Mouse (Mus musculus): Measurements from ENCODE around the gene Tmem247. TPM values are rescaled to one million over a fixed set of nuclear protein-coding genes. Genes with fewer than 3 reads are reported as not detected.

Tmem247 gene
- total and polyA plus RNA-seq, 2 experiments from 2014 or later: not detected

- Histone ChIP-seq H3K36me3 (ENCODE audit: insufficient read depth, low read length) (no peaks in the 10 kb centered on the region), H3K4me3 (ENCODE audit: low read depth, low read length) (peak overlapping the region; percentile 82), H3K9me3 (ENCODE audit: low read length) (no peaks in the 10 kb centered on the region), H3K27me3 (ENCODE audit: insufficient read depth, low read length) (no peaks in the 10 kb centered on the region), H3K4me1 (ENCODE audit: insufficient read depth, low read length) (peaks cover 13% of the 10 kb centered on the region), H3K27ac (ENCODE audit: low read depth, low read length) (peak overlapping the region; percentile 77), H3K4me2 (ENCODE audit: low read depth, low read length, poor library complexity, severe bottlenecking) (peak overlapping the region; percentile 94), H3K9ac (replicated peaks; ENCODE audit: low read length, poor library complexity, severe bottlenecking) (peak overlapping the region; percentile 77)
- WGBS: under 1% methylated on average over 24 of the region's 24 CpGs
- peak; percentile 81 for TF ChIP-seq CTCF (IDR thresholded peaks at IDR 0.05)
- peak; percentile 51 for ATAC-seq (ENCODE audit: low FRiP score)
- DNase-seq (ENCODE audit: low spot score): peak; percentile 91
These were observed 45.2 kb downstream of the Tmem247 start for GRCm38 (mm10) chr17:86962297-86962893.

GRCm38 (mm10) chr17:86962894-86963585 lies 45.9 kb downstream of the Tmem247 start, which contains the start of gene Rhoq:
Gene Rhoq (plus strand): TSS chr17:86963082.
- Histone ChIP-seq H3K4me2 (ENCODE audit: low read depth, low read length, poor library complexity, severe bottlenecking) (peak within 1 kb of the TSS; percentile 94), H3K9ac (replicated peaks; ENCODE audit: low read length, poor library complexity, severe bottlenecking) (peak within 1 kb of the TSS; percentile 77), H3K9me3 (ENCODE audit: low read length) (no peaks in the 10 kb centered on the region), H3K4me3 (ENCODE audit: low read depth, low read length) (peak within 1 kb of the TSS; percentile 82), H3K36me3 (ENCODE audit: insufficient read depth, low read length) (no peaks in the 10 kb centered on the region), H3K27ac (ENCODE audit: low read depth, low read length) (peak within 1 kb of the TSS; percentile 77), H3K4me1 (ENCODE audit: insufficient read depth, low read length) (peaks cover 13% of the 10 kb centered on the region), H3K27me3 (ENCODE audit: insufficient read depth, low read length) (no peaks in the 10 kb centered on the region)
- DNase-seq (ENCODE audit: low spot score) (peak; percentile 91), ATAC-seq (ENCODE audit: low FRiP score) (peak; percentile 86)
- TF ChIP-seq CTCF (IDR thresholded peaks at IDR 0.05): no peak
- under 1% methylated on average over 60 of the region's 86 CpGs for WGBS

- Histone ChIP-seq H3K4me1 (ENCODE audit: insufficient read depth, low read length) (peaks cover 13% of the 10 kb centered on the region), H3K4me2 (ENCODE audit: low read depth, low read length, poor library complexity, severe bottlenecking) (peak overlapping the region; percentile 94), H3K36me3 (ENCODE audit: insufficient read depth, low read length) (no peaks in the 10 kb centered on the region), H3K27ac (ENCODE audit: low read depth, low read length) (peak overlapping the region; percentile 77), H3K27me3 (ENCODE audit: insufficient read depth, low read length) (no peaks in the 10 kb centered on the region), H3K9ac (replicated peaks; ENCODE audit: low read length, poor library complexity, severe bottlenecking) (peak overlapping the region; percentile 77), H3K4me3 (ENCODE audit: low read depth, low read length) (peak overlapping the region; percentile 82), H3K9me3 (ENCODE audit: low read length) (no peaks in the 10 kb centered on the region)
- peak; percentile 62 for ATAC-seq (ENCODE audit: low FRiP score)
- TF ChIP-seq CTCF (IDR thresholded peaks at IDR 0.05): no peak
- no peak for DNase-seq (ENCODE audit: low spot score)
- 0% methylated on average over 19 of the region's 26 CpGs for WGBS
These were observed 46.4 kb downstream of the Tmem247 start for GRCm38 (mm10) chr17:86963586-86963902.

GRCm38 (mm10) chr17:86964041-86964440 lies 46.9 kb downstream of the Tmem247 start:
- TF ChIP-seq CTCF (IDR thresholded peaks at IDR 0.05): no peak
- ATAC-seq (ENCODE audit: low FRiP score) (no peak), DNase-seq (ENCODE audit: low spot score) (no peak)
- no peaks in the 10 kb centered on the region for H3K9me3 ChIP-seq (ENCODE audit: low read length)
- no peaks in the 10 kb centered on the region for H3K27me3 ChIP-seq (ENCODE audit: insufficient read depth, low read length)
- 0 out of 2 replicates have a peak overlapping the region, but pooled peaks have one; percentile 32 for H3K27ac ChIP-seq (ENCODE audit: low read depth, low read length)
- H3K4me2 ChIP-seq (ENCODE audit: low read depth, low read length, poor library complexity, severe bottlenecking): peak overlapping the region; percentile 94
- H3K4me3 ChIP-seq (ENCODE audit: low read depth, low read length): peak overlapping the region; percentile 82
- H3K36me3 ChIP-seq (ENCODE audit: insufficient read depth, low read length): no peaks in the 10 kb centered on the region
- peaks cover 13% of the 10 kb centered on the region for H3K4me1 ChIP-seq (ENCODE audit: insufficient read depth, low read length)
- H3K9ac ChIP-seq (replicated peaks; ENCODE audit: low read length, poor library complexity, severe bottlenecking): peak overlapping the region; percentile 77; the same call in 1 of the 2 replicates
- under 1% methylated on average over 6 of the region's 6 CpGs for WGBS

GRCm38 (mm10) chr17:86964502-86964901 lies 47.4 kb downstream of the Tmem247 start:
- ATAC-seq (ENCODE audit: low FRiP score) (peak; percentile 79), DNase-seq (ENCODE audit: low spot score) (peak; percentile 94)
- no peaks in the 10 kb centered on the region for H3K36me3 ChIP-seq (ENCODE audit: insufficient read depth, low read length)
- WGBS: under 1% methylated on average over 10 of the region's 10 CpGs
- peak overlapping the region; percentile 94 for H3K4me2 ChIP-seq (ENCODE audit: low read depth, low read length, poor library complexity, severe bottlenecking)
- peaks cover 13% of the 10 kb centered on the region for H3K4me1 ChIP-seq (ENCODE audit: insufficient read depth, low read length)
- H3K9ac ChIP-seq (replicated peaks; ENCODE audit: low read length, poor library complexity, severe bottlenecking): peak overlapping the region; percentile 48
- H3K9me3 ChIP-seq (ENCODE audit: low read length): no peaks in the 10 kb centered on the region
- H3K27ac ChIP-seq (ENCODE audit: low read depth, low read length): peak overlapping the region; percentile 63
- no peaks in the 10 kb centered on the region for H3K27me3 ChIP-seq (ENCODE audit: insufficient read depth, low read length)
- H3K4me3 ChIP-seq (ENCODE audit: low read depth, low read length): peak overlapping the region; percentile 82
- no peak for TF ChIP-seq CTCF (IDR thresholded peaks at IDR 0.05)

GRCm38 (mm10) chr17:86965121-86965520 lies 48.0 kb downstream of the Tmem247 start:
- Histone ChIP-seq H3K4me1 (ENCODE audit: insufficient read depth, low read length) (peaks cover 13% of the 10 kb centered on the region), H3K4me3 (ENCODE audit: low read depth, low read length) (peak overlapping the region; percentile 82), H3K4me2 (ENCODE audit: low read depth, low read length, poor library complexity, severe bottlenecking) (peak overlapping the region; percentile 94), H3K27ac (ENCODE audit: low read depth, low read length) (peak overlapping the region; percentile 63; the same call in 1 of the 2 replicates), H3K27me3 (ENCODE audit: insufficient read depth, low read length) (no peaks in the 10 kb centered on the region), H3K9ac (replicated peaks; ENCODE audit: low read length, poor library complexity, severe bottlenecking) (peak overlapping the region; percentile 48), H3K9me3 (ENCODE audit: low read length) (no peaks in the 10 kb centered on the region), H3K36me3 (ENCODE audit: insufficient read depth, low read length) (no peaks in the 10 kb centered on the region; the same call in 1 of the 2 replicates)
- ATAC-seq (ENCODE audit: low FRiP score): no peak
- TF ChIP-seq CTCF (IDR thresholded peaks at IDR 0.05): no peak
- no peak for DNase-seq (ENCODE audit: low spot score)
- 74% methylated on average over 8 of the region's 8 CpGs for WGBS

Data from midbrain, postnatal 0 days (tissue).